Mouse (Mus musculus) cerebellum, adult 11-12 months (tissue): ENCODE measurements around the gene Rex1bd.

Experiments
- DNase-seq: peaks from one replicate; pipeline ENCODE4 v3.0.0; 2022

Gene Rex1bd

DNA sequence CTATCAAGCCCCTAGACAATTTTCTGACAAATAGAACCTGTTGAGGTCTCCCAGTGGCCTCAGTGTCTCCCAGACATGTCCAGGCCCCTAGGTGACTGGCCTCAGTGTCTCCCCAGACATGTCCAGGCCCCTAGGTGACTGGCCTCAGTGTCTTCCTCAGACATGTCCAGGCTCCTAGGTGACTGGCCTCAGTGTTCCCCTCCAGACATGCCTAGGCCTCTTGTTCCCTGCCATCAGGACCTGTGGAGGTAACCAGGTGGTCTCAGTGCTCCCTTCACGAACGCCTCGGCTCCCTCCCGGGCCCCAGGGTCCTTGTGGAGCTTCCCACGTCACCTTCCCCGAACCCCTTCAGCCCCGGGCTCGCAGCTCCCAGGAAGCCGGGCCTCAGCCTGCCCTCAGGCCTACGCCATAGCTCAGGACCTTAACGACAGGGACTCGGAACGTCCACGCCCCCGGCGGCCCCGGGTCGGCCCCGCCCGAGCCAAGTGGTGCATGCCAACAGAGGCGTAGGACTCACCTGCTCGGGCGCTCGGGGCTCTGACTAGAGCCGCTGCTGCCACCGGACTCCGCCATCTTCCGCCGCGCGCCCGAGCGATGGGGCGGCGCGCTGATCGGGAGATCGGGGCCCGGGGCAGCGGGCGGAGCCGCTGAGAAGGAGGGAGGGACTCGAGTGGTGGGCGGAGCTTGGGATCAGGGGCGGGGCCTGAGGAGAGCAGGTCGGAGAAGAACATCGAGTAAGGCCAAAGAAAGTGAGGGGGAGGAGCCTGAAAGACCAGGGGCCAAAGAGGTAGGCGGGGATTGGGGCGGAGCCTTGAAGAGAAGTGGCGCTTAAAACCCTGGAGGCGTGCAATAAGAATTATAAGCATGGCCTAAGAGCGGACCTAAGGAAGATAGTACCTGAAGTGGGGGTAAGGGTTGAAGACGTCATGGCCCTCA lies 30.0 kb downstream of the Rex1bd start, which contains the start of gene Klhl26:
Gene Klhl26 (minus strand): TSS at position 636 of the 936 bp plus-strand sequence.
- DNase-seq, result peak; percentile 96

- peak; percentile 77 for DNase-seq
Measured at GRCm38 (mm10) chr8:70471856-70472255, 34.7 kb downstream of the Rex1bd start.

DNA sequence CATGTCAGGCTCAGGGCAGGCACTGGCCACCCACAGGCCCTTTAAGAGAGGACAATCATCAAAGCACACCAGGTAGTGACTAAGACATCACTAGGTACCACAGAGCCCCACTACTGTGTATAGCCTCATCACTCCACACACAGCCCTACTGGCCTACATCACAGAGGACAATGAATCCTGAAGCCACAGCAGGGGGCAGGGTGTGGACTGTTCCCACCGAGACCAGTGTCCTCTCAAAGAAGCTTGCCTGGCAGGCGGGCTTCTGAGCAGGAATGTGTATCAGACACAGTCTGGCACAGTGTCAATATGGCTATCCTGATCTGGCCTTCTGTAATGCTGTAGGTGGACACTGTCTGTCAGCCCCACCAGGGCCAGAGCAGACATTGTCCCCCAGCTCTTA lies 36.6 kb downstream of the Rex1bd start:
- no peak for DNase-seq

DNA sequence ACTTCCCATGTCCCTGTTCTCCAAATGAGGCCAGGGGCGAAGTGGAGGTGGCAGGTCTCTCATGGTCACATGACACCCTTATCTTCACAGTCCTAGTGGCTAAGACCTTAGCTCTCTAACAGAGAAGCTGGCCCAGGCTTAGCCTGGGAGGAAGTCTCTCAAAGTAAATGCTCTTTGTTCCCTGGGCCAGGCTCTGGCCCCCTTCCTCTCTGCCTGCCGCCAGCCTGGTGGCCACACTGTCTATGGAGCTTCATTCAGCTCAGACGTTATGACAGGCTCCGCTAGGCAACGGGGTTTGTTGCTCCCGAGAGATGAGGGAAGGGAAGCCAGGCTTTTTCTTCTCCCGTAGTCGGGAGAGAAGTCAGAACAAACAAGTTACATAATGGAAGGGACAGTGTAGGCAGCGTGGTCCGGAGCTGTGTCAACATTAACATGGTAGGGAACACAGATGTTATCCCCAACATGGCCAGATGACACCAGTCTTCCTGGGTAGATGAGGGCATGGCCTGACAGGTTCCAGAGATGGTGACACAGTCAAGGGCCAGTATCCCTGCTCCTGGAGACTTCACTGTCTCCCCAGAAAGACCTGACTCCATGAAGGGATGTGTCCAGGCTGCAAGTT lies 37.1 kb downstream of the Rex1bd start:
- no peak for DNase-seq

GRCm38 (mm10) chr8:70468733-70469132 lies 37.8 kb downstream of the Rex1bd start:
- DNase-seq, result no peak

DNA sequence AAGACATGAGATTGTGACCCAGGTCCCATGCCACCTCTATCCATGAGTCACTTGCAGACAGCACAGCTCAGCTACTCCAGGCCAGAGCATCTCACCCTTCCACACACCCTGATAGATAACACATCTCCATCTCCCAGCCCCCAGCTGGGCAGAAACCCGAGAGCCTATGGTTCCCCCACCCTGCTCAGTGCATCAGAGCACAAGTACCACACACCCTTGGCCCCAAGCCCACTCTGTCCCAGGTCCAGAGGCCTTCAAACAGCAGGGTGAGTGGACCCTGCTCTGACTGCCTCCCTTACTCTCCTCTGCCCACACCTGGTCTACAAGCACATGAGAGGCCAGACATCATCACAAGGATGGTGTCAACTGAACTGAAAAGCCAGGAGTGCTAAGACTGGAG lies 38.6 kb downstream of the Rex1bd start:
- DNase-seq, result no peak

GRCm38 (mm10) chr8:70467229-70467725 lies 39.3 kb downstream of the Rex1bd start:
- DNase-seq, result no peak

- no peak for DNase-seq
Measured at GRCm38 (mm10) chr8:70466771-70467170, 39.8 kb downstream of the Rex1bd start.

GRCm38 (mm10) chr8:70466305-70466704 lies 40.2 kb downstream of the Rex1bd start:
- no peak for DNase-seq

DNA sequence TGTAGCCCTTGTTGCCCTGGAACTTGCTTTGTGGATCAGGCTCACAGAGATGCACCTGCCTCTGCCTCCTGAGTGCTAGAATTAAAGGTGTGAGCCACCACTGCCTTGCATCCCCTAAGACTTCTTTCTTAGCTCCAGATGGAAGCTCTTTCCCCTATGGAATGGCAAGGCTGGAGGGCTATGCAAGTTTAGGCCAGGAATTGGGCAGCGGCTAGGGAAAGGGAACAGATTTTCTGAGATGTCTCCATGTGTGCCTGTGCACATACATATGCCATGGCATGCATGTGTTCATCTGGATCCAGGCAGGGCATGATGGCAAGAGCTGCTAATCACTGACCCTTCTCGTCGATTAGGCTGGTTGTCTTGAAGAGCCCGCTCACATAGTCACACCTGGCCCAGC lies 40.9 kb downstream of the Rex1bd start:
- DNase-seq, result no peak

DNA sequence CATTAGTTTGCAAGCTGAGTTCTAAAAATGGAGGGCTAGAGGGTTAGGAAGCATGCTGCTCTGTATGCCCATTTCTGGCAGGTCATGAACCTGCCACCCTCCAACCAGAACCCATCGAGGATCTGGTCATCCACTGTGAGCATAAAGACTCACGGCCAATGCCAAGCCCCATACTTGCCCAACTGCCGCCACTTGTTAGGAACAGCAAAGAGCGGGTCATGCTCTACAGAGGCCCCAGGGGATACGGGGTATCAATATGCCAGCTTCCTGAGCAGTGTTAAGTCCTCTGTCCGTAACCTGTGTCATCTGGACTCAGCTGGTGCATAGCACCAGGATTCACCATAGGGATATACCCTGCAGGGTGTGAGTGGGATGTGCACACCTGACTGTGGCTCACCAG lies 42.4 kb downstream of the Rex1bd start:
- no peak for DNase-seq

DNA sequence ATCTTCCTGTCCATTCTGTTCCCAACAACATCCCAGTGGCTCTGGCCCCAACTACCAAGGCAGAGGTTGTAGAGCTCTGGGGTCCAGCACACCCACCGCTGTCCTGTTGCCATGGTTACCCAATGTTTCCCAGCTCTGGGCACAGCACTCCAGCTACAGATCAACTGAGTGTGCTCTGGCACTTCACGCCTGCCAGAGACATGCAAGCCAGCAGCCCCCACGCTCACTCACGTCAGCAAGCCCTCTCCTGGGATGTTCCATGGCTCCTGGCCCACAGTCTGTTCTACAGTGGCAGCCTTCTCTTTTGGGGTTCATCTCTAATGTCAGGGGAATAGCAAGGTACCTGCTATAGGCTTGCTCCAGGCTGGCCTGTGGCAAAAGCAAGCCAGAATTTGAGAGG lies 43.2 kb downstream of the Rex1bd start:
- DNase-seq, result no peak

- no peak for DNase-seq
Measured at GRCm38 (mm10) chr8:70462516-70462813, 44.1 kb downstream of the Rex1bd start.

DNA sequence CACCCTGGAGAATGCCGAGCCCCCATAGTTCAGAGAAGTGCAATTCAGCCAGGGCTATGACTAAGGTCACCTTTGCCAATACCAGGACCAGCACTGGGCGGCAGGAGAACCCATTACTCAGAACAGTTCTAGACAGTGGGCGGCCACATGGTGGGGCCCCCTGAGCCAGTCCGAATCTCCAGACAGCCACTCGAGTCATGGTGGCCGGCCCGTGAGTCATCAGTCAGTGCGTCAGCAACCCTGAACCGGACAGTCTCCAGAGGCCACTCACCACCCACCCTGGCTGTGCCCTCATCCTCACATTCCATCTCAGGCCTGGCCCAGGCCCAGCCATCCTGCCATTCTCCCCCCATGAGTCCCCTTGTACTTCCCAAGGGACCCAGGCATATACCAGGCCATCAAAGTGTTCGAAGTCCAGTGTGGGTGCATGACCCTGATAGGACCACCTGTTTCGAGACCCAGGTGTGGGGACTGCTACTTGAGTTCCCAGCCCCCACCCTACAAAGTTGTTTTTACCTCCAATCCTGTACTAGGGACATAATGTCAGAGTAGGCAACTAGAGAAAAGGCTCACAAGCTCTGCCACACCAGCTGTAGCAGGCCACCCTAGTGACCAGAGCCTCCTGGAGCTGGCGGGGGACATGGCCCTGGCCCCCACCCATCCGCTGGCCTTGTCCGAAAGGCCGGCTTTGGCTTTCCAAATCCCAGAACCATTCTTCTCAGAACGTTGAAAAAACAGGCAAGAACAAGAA lies 44.6 kb downstream of the Rex1bd start:
- DNase-seq, result no peak

GRCm38 (mm10) chr8:70460606-70461005 lies 45.9 kb downstream of the Rex1bd start:
- DNase-seq, result peak; percentile 66

GRCm38 (mm10) chr8:70460199-70460598 lies 46.4 kb downstream of the Rex1bd start:
- DNase-seq, result no peak

- no peak for DNase-seq
Measured at GRCm38 (mm10) chr8:70459636-70460035, 46.9 kb downstream of the Rex1bd start.

GRCm38 (mm10) chr8:70458462-70458861 lies 48.1 kb downstream of the Rex1bd start:
- no peak for DNase-seq

- DNase-seq, result no peak
Measured at GRCm38 (mm10) chr8:70457882-70458281, 48.7 kb downstream of the Rex1bd start.

DNA sequence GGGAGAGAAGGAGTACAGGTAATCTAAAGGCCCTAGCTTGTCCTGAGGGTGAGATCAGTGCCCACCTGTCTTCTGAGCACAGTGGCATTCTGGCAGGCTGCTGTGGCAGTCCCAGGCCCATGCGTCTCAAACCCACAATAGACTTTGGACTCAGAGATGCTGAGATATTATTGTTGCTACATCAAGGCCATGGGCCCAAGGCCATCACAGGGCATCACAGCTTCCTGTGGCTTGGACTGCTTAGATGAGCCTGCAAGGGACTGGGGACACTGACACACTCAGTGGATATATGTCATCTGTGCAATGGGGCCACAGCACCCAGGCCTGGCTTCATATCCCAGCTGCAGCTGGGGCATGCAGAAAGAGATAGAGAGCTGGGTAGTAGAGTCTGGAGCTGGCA lies 49.6 kb downstream of the Rex1bd start:
- no peak for DNase-seq
